Mouse (Mus musculus) ES-E14 (cell line): Measurements from ENCODE around the gene Vps37b. TPM values are rescaled to one million over a fixed set of nuclear protein-coding genes. Genes with fewer than 3 reads are reported as not detected.

Source experiments
- DNase-seq: peaks from one replicate; pipeline ENCODE4 v3.0.0-alpha.2; 2013; ENCODE audit warnings: low read depth, low spot score
- H3K27ac ChIP-seq: 2 replicates; pipeline ENCODE4 v1.5.1; 2012; ENCODE audit warnings: low read depth, mild to moderate bottlenecking, low read length, moderate library complexity, mixed read lengths; ENCODE audit not compliant: poor library complexity, insufficient read depth, severe bottlenecking
- H3K36me3 ChIP-seq: 2 replicates; pipeline ENCODE4 v1.6.1; 2012; ENCODE audit warnings: mild to moderate bottlenecking, low read length, moderate library complexity, mixed read lengths; ENCODE audit not compliant: control insufficient read depth, poor library complexity, insufficient read depth, severe bottlenecking
- H3K4me1 ChIP-seq, 2 experiments: fragments of 150-350 bp in 1 of 2; sonication (generic) in 1 of 2; 2 replicates each; pipeline ENCODE4 v1.6.1; 2012; ENCODE audit warnings: low read length in 2 of 2, mild to moderate bottlenecking in 1 of 2, mixed read lengths in 1 of 2; ENCODE audit not compliant: control insufficient read depth in 2 of 2, insufficient read depth in 2 of 2, poor library complexity in 1 of 2
- H3K4me3 ChIP-seq, 2 experiments: fragments of 150-350 bp in 1 of 2; sonication (generic) in 1 of 2; 2 replicates each; pipeline ENCODE4 v1.5.1; 2012; ENCODE audit warnings: low read length in 2 of 2, low read depth in 1 of 2, mild to moderate bottlenecking in 1 of 2, mixed read lengths in 1 of 2; ENCODE audit not compliant: insufficient read depth in 1 of 2, poor library complexity in 1 of 2, severe bottlenecking in 1 of 2
- H3K9ac ChIP-seq: 2 replicates; pipeline ENCODE4 v1.6.1; 2012; ENCODE audit warnings: low read depth, mild to moderate bottlenecking, low read length, mixed read lengths; ENCODE audit not compliant: poor library complexity, insufficient read depth, severe bottlenecking
- H3K9me3 ChIP-seq: fragments of 150-350 bp; sonication (generic); 2 replicates; pipeline ENCODE4 v1.6.1; 2012; ENCODE audit warnings: low read depth, mild to moderate bottlenecking, low read length; ENCODE audit not compliant: control insufficient read depth, insufficient read depth
- CHD2 ChIP-seq: IDR thresholded peaks from 2 replicates; pipeline ENCODE4 v1.6.1; 2014; ENCODE audit warnings: mild to moderate bottlenecking, low read depth, low read length, inconsistent platforms
- HCFC1 ChIP-seq: IDR thresholded peaks from 2 replicates; pipeline ENCODE4 v1.6.1; 2012; ENCODE audit warnings: low read length, inconsistent platforms, borderline replicate concordance; ENCODE audit not compliant: insufficient read depth
- MAFK ChIP-seq: IDR thresholded peaks from 2 replicates; pipeline ENCODE4 v1.6.1; 2014; ENCODE audit warnings: mild to moderate bottlenecking, low read depth, low read length, inconsistent platforms; ENCODE audit not compliant: insufficient read depth
- ZC3H11A ChIP-seq: IDR thresholded peaks from 2 replicates; pipeline ENCODE4 v1.6.1; 2012; ENCODE audit warnings: low read depth, mild to moderate bottlenecking, inconsistent platforms, low read length, borderline replicate concordance
- ZNF384 ChIP-seq: IDR thresholded peaks from 2 replicates; pipeline ENCODE4 v1.6.1; 2012; ENCODE audit warnings: low read depth, low read length, inconsistent platforms
- in situ Hi-C, 2 experiments: fragments of 600-800 bp; cut with MboI; formaldehyde crosslinking; loops; one replicate each; pipeline ENCODE4 v1.15.1; 2025; ENCODE audit warnings: low sequenced_read_pairs in 2 of 2, inconsistent platforms in 1 of 2; ENCODE audit not compliant: unreplicated experiment in 2 of 2
- total RNA-seq: library from RNA; depleted of rRNA; stranded (reverse); fragments of 300-350 nt; gene quantifications from 2 replicates; pipeline ENCODE4 v1.2.3, GENCODE M21; 2012

The Vps37b gene
- total RNA-seq, 1 experiment, result 7.7 TPM

DNA sequence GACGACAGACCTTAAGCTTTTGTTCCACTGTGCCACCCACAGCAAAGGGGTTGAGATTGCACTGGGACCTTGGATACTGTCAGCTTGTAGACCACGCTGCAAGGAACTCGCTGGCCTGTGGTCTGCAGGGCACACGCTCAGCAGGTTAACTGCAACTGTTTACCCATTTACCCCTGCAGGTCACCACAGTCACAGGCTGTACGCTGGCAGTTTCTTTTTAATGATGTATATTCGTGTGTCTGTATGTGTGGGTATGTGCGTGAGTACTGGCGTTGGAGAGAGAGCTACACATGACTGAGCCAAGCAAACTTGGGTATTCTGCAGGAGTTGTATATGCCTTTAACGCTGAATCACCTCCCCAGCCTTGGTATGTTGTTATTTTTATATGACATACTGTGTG is 13.4 kb downstream of the Vps37b start:
- Histone ChIP-seq H3K4me1 (peaks cover 0 to 18% of the 10 kb centered on the region in 2 experiments; a peak in 3 of 4 replicates), H3K36me3 (no peaks in the 10 kb centered on the region), H3K4me3 (no peak overlapping the region), H3K27ac (no peak overlapping the region), H3K9me3 (no peaks in the 10 kb centered on the region), H3K9ac (no peak overlapping the region)
- in situ Hi-C loops, result no loop called here
- no peak for TF ChIP-seq ZC3H11A
- TF ChIP-seq ZNF384, result no peak
- TF ChIP-seq MAFK, result no peak
- no peak for TF ChIP-seq HCFC1
- TF ChIP-seq CHD2, result no peak
- DNase-seq, result no peak

DNA sequence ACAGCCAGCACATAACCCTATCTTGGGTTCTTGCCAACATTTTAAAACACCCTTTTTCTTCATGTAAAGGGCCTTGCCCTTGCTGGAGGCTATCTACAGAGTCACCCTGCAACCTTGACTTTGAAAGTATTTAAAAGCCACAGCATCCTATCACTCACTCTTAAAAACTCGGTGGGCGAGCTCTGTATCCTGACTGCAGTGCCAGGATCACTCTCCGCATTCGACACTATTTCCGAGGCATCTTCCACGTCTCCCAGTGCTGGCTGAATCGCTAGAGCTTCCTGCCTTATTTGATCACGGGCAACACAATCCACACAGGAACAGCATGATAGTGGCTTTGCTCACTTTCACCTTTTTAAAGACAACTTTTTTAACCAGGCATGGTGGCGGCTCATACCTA is 14.1 kb downstream of the Vps37b start:
- no peak for TF ChIP-seq MAFK
- TF ChIP-seq ZC3H11A, result no peak
- no peak for TF ChIP-seq ZNF384
- no peak for TF ChIP-seq CHD2
- TF ChIP-seq HCFC1, result no peak
- in situ Hi-C loops, result no loop called here
- peaks cover 0 to 21% of the 10 kb centered on the region in 2 experiments; a peak in 3 of 4 replicates for H3K4me1 ChIP-seq
- H3K27ac ChIP-seq, result no peak overlapping the region
- H3K36me3 ChIP-seq, result no peaks in the 10 kb centered on the region
- no peak for DNase-seq
- no peak overlapping the region for H3K4me3 ChIP-seq
- no peak overlapping the region for H3K9ac ChIP-seq
- H3K9me3 ChIP-seq, result no peaks in the 10 kb centered on the region

GRCm38 (mm10) chr5:124016291-124016821 is 15.7 kb downstream of the Vps37b start:
- no peak overlapping the region for H3K4me3 ChIP-seq
- H3K4me1 ChIP-seq, result peaks cover 0 to 20% of the 10 kb centered on the region in 2 experiments; a peak in 3 of 4 replicates
- H3K9me3 ChIP-seq, result no peaks in the 10 kb centered on the region
- TF ChIP-seq MAFK, result no peak
- TF ChIP-seq ZC3H11A, result no peak
- TF ChIP-seq HCFC1, result no peak
- no peak for TF ChIP-seq ZNF384
- no peak for TF ChIP-seq CHD2
- no peaks in the 10 kb centered on the region for H3K36me3 ChIP-seq
- in situ Hi-C loops, result no loop called here
- H3K27ac ChIP-seq, result peak overlapping the region; percentile 30; the same call in 1 of the 2 replicates
- no peak for DNase-seq
- H3K9ac ChIP-seq, result no peak overlapping the region

DNA sequence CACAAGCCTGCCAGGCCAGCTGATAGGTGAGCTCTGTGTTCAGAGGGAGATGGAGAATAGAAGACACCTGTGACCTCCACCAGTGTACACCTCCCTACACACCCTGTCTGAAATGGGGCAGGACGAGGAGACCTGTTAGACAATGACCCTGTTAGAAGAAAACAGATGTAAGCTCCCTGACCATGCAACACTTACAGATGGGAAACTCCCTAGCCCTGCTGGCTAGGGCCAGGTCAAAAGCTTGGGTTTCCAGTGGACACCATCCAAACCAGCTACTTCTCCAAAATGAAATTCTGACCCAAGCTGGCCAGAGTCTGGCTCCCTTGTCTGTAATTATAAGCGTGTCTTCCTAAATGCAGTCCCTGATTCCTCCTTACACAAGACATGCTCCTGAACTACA is 16.3 kb downstream of the Vps37b start:
- no peaks in the 10 kb centered on the region for H3K9me3 ChIP-seq
- no peak overlapping the region for H3K27ac ChIP-seq
- DNase-seq, result no peak
- TF ChIP-seq MAFK (no peak), ZNF384 (no peak), HCFC1 (no peak), CHD2 (no peak), ZC3H11A (no peak)
- H3K9ac ChIP-seq, result no peak overlapping the region
- in situ Hi-C loops, result no loop called here
- no peaks in the 10 kb centered on the region for H3K36me3 ChIP-seq
- H3K4me1 ChIP-seq, result peaks cover 0 to 22% of the 10 kb centered on the region in 2 experiments; a peak in 3 of 4 replicates
- no peak overlapping the region for H3K4me3 ChIP-seq

DNA sequence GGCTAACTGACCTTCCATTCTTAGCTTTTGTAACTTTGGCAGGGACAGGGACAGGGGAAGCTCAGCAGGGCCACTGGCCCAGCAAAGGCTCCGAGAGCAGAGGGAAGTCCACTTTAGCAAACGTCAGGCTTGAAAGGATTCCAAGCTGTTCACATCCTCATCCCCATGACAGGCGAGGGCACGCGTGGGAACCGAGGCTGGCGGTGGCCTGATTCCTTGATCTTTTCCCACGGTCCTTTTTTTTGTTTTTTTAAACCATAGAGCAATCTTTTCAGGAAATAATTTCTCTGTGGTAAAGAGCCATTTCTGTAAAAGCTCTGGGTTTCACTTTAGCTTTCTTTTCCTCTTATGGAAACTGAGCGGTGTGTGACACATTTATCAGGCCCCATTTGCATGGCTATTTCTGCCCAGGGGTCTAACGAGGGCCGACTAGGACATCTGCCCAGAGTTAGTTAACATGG is 17.2 kb downstream of the Vps37b start:
- Histone ChIP-seq H3K4me3 (no peak overlapping the region), H3K9me3 (no peaks in the 10 kb centered on the region), H3K27ac (no peak overlapping the region), H3K4me1 (peaks cover 0 to 22% of the 10 kb centered on the region in 2 experiments; a peak in 3 of 4 replicates), H3K9ac (no peak overlapping the region), H3K36me3 (peaks cover 3% of the 10 kb centered on the region; the same call in 1 of the 2 replicates)
- TF ChIP-seq CHD2, result no peak
- TF ChIP-seq MAFK, result no peak
- no peak for TF ChIP-seq ZNF384
- TF ChIP-seq ZC3H11A, result no peak
- TF ChIP-seq HCFC1, result no peak
- in situ Hi-C loops, result no loop called here
- DNase-seq, result no peak
